Mouse (Mus musculus): ENCODE measurements at regions not wholly inside any gene's neighbourhood (a gene's known extent, or its start where the extent isn't known, plus 50 kb on each side); places are given as distances from the start of the nearest gene placed in this dataset.

- ATAC-seq (ENCODE audit: low FRiP score) = no peak
- Histone ChIP-seq H3K9ac (no peak overlapping the region), H3K4me3 (no peak overlapping the region), H3K4me1 (no peaks in the 10 kb centered on the region), H3K36me3 (no peaks in the 10 kb centered on the region), H3K27ac (no peak overlapping the region), H3K4me2 (replicated peaks) (no peak overlapping the region), H3K9me3 (replicated peaks) (no peaks in the 10 kb centered on the region), H3K27me3 (no peaks in the 10 kb centered on the region)
- 50% methylated on average over 10 of the region's 10 CpGs for WGBS
These were observed 123.0 kb upstream of the Ap5m1 start for GRCm38 (mm10) chr14:48942882-48943281.

- Histone ChIP-seq H3K9ac (no peak overlapping the region), H3K4me3 (no peak overlapping the region), H3K36me3 (no peaks in the 10 kb centered on the region), H3K9me3 (replicated peaks) (no peaks in the 10 kb centered on the region), H3K27ac (no peak overlapping the region), H3K4me2 (replicated peaks) (no peak overlapping the region), H3K27me3 (no peaks in the 10 kb centered on the region), H3K4me1 (no peaks in the 10 kb centered on the region)
- ATAC-seq (ENCODE audit: low FRiP score) = no peak
- 86% methylated on average over 9 of the region's 9 CpGs for WGBS
These were observed 135.0 kb upstream of the Ap5m1 start for GRCm38 (mm10) chr14:48930886-48931285.

- Histone ChIP-seq H3K4me3 (no peak overlapping the region), H3K36me3 (no peaks in the 10 kb centered on the region), H3K27me3 (no peaks in the 10 kb centered on the region), H3K27ac (no peak overlapping the region), H3K9ac (no peak overlapping the region), H3K4me2 (replicated peaks) (no peak overlapping the region), H3K4me1 (no peaks in the 10 kb centered on the region), H3K9me3 (replicated peaks) (no peaks in the 10 kb centered on the region)
- WGBS = 33% methylated on average over 1 of the region's 1 CpGs
- ATAC-seq (ENCODE audit: low FRiP score) = no peak
These were observed 140.0 kb upstream of the Ap5m1 start for GRCm38 (mm10) chr14:48925870-48926269.

- Histone ChIP-seq H3K36me3 (no peaks in the 10 kb centered on the region), H3K27me3 (no peaks in the 10 kb centered on the region), H3K4me1 (peaks cover 3% of the 10 kb centered on the region; the same call in 1 of the 2 replicates), H3K9me3 (replicated peaks) (no peaks in the 10 kb centered on the region), H3K4me2 (replicated peaks) (no peak overlapping the region), H3K4me3 (no peak overlapping the region), H3K9ac (no peak overlapping the region), H3K27ac (no peak overlapping the region)
- ATAC-seq (ENCODE audit: low FRiP score) = no peak
- WGBS = 74% methylated on average over 13 of the region's 13 CpGs
These were observed 156.5 kb upstream of the Ap5m1 start for GRCm38 (mm10) chr14:48909420-48909819.

GRCm38 (mm10) chr14:48907991-48908698 is 157.8 kb upstream of the Ap5m1 start:
- no peak for ATAC-seq (ENCODE audit: low FRiP score)
- Histone ChIP-seq H3K4me1 (peaks cover 6% of the 10 kb centered on the region), H3K4me3 (no peak overlapping the region), H3K36me3 (no peaks in the 10 kb centered on the region), H3K9me3 (replicated peaks) (no peaks in the 10 kb centered on the region), H3K27me3 (no peaks in the 10 kb centered on the region), H3K4me2 (replicated peaks) (no peak overlapping the region), H3K27ac (no peak overlapping the region), H3K9ac (no peak overlapping the region)
- WGBS = 66% methylated on average over 14 of the region's 14 CpGs

GRCm38 (mm10) chr14:48907403-48907973 is 158.4 kb upstream of the Ap5m1 start:
- H3K27ac ChIP-seq = no peak overlapping the region

GRCm38 (mm10) chr14:48906956-48907355 is 158.9 kb upstream of the Ap5m1 start:
- Histone ChIP-seq H3K4me2 (replicated peaks) (no peak overlapping the region), H3K9me3 (replicated peaks) (no peaks in the 10 kb centered on the region), H3K9ac (no peak overlapping the region), H3K4me3 (no peak overlapping the region), H3K27ac (no peak overlapping the region), H3K36me3 (no peaks in the 10 kb centered on the region), H3K4me1 (peaks cover 6% of the 10 kb centered on the region), H3K27me3 (no peaks in the 10 kb centered on the region)
- ATAC-seq (ENCODE audit: low FRiP score) = no peak
- WGBS = 100% methylated on average over 1 of the region's 1 CpGs

More at GRCm38 (mm10) chr14:48907403-48907973, 158.4 kb upstream of the Ap5m1 start:
- Histone ChIP-seq H3K4me3 (no peak overlapping the region), H3K4me1 (peaks cover 6% of the 10 kb centered on the region), H3K9ac (no peak overlapping the region), H3K36me3 (no peaks in the 10 kb centered on the region), H3K9me3 (replicated peaks) (no peaks in the 10 kb centered on the region), H3K4me2 (replicated peaks) (no peak overlapping the region), H3K27me3 (no peaks in the 10 kb centered on the region)
- WGBS = 73% methylated on average over 6 of the region's 6 CpGs
- ATAC-seq (ENCODE audit: low FRiP score) = peak; percentile 43

- Histone ChIP-seq H3K9me3 (replicated peaks) (no peaks in the 10 kb centered on the region), H3K4me1 (peaks cover 6% of the 10 kb centered on the region), H3K36me3 (no peaks in the 10 kb centered on the region), H3K4me3 (no peak overlapping the region), H3K4me2 (replicated peaks) (no peak overlapping the region), H3K27ac (no peak overlapping the region), H3K9ac (no peak overlapping the region), H3K27me3 (no peaks in the 10 kb centered on the region)
- WGBS = 89% methylated on average over 1 of the region's 1 CpGs
- no peak for ATAC-seq (ENCODE audit: low FRiP score)
These were observed 161.3 kb upstream of the Ap5m1 start for GRCm38 (mm10) chr14:48904576-48904975.

- H3K9ac ChIP-seq = no peak overlapping the region
- peaks cover 6% of the 10 kb centered on the region for H3K4me1 ChIP-seq
- ATAC-seq (ENCODE audit: low FRiP score) = no peak; the same call in 1 of the 2 replicates
- H3K36me3 ChIP-seq = no peaks in the 10 kb centered on the region
- no peak overlapping the region for H3K4me2 ChIP-seq (replicated peaks)
- H3K27me3 ChIP-seq = no peaks in the 10 kb centered on the region
- no peaks in the 10 kb centered on the region for H3K9me3 ChIP-seq (replicated peaks)
- no peak overlapping the region for H3K27ac ChIP-seq
- WGBS = 32% methylated on average over 5 of the region's 5 CpGs
- H3K4me3 ChIP-seq = no peak overlapping the region
These were observed 162.4 kb upstream of the Ap5m1 start for GRCm38 (mm10) chr14:48903526-48903925.

- Histone ChIP-seq H3K27ac (no peak overlapping the region), H3K27me3 (no peaks in the 10 kb centered on the region), H3K9me3 (replicated peaks) (0 out of 2 replicates have a peak, but pooled peaks cover 3% of the 10 kb centered on the region), H3K4me1 (peaks cover 3% of the 10 kb centered on the region; the same call in 1 of the 2 replicates), H3K4me2 (replicated peaks) (no peak overlapping the region), H3K36me3 (no peaks in the 10 kb centered on the region), H3K9ac (no peak overlapping the region), H3K4me3 (no peak overlapping the region)
- no peak for ATAC-seq (ENCODE audit: low FRiP score)
- 96% methylated on average over 1 of the region's 1 CpGs for WGBS
These were observed 165.7 kb upstream of the Ap5m1 start for GRCm38 (mm10) chr14:48900201-48900600.

GRCm38 (mm10) chr14:48897140-48897539 is 168.8 kb upstream of the Ap5m1 start:
- no peak for ATAC-seq (ENCODE audit: low FRiP score)

GRCm38 (mm10) chr14:48896235-48896634 is 169.7 kb upstream of the Ap5m1 start:
- Histone ChIP-seq H3K27ac (no peak overlapping the region), H3K9ac (no peak overlapping the region), H3K9me3 (replicated peaks) (0 out of 2 replicates have a peak, but pooled peaks cover 3% of the 10 kb centered on the region), H3K4me3 (no peak overlapping the region), H3K4me1 (no peaks in the 10 kb centered on the region), H3K4me2 (replicated peaks) (no peak overlapping the region), H3K27me3 (no peaks in the 10 kb centered on the region), H3K36me3 (no peaks in the 10 kb centered on the region)
- WGBS = 93% methylated on average over 7 of the region's 7 CpGs
- no peak for ATAC-seq (ENCODE audit: low FRiP score)

More at GRCm38 (mm10) chr14:48897140-48897539, 168.8 kb upstream of the Ap5m1 start:
- no peak overlapping the region for H3K9ac ChIP-seq
- no peaks in the 10 kb centered on the region for H3K27me3 ChIP-seq
- H3K36me3 ChIP-seq = no peaks in the 10 kb centered on the region
- H3K27ac ChIP-seq = no peak overlapping the region
- no peak overlapping the region for H3K4me3 ChIP-seq
- H3K4me2 ChIP-seq (replicated peaks) = no peak overlapping the region
- 94% methylated on average over 5 of the region's 5 CpGs for WGBS
- H3K4me1 ChIP-seq = no peaks in the 10 kb centered on the region
- 0 out of 2 replicates have a peak, but pooled peaks cover 3% of the 10 kb centered on the region for H3K9me3 ChIP-seq (replicated peaks)

GRCm38 (mm10) chr14:48891216-48891615 is 174.7 kb upstream of the Ap5m1 start:
- H3K27ac ChIP-seq = no peak overlapping the region
- no peaks in the 10 kb centered on the region for H3K36me3 ChIP-seq
- ATAC-seq (ENCODE audit: low FRiP score) = no peak
- 75% methylated on average over 9 of the region's 9 CpGs for WGBS
- H3K27me3 ChIP-seq = peaks cover 10% of the 10 kb centered on the region; the same call in 1 of the 2 replicates
- H3K9ac ChIP-seq = no peak overlapping the region
- H3K4me1 ChIP-seq = peaks cover 2% of the 10 kb centered on the region; the same call in 1 of the 2 replicates
- H3K4me3 ChIP-seq = no peak overlapping the region
- H3K4me2 ChIP-seq (replicated peaks) = no peak overlapping the region
- no peaks in the 10 kb centered on the region for H3K9me3 ChIP-seq (replicated peaks)
